Mouse (Mus musculus): ENCODE data around the gene Lrriq1. TPM values are rescaled to one million over a fixed set of nuclear protein-coding genes. Genes with fewer than 3 reads are reported as not detected.

Lrriq1 gene
- total RNA-seq (2023) = not detected

GRCm38 (mm10) chr10:103235707-103236459 lies at the start of gene Lrriq1:
Gene Lrriq1 (minus strand): TSS chr10:103236322.

GRCm38 (mm10) chr10:103029730-103030490 lies 206.2 kb downstream of the Lrriq1 start, which contains the start of gene Alx1:
Gene Alx1 (minus strand): TSS chr10:103030215.

Other genes with a start within 250 kb of the Lrriq1 start
- not detected for gene Alx1, start 206.1 kb downstream of the Lrriq1 start, total RNA-seq (2023)
- not detected for gene Slc6a15, start 131.5 kb upstream of the Lrriq1 start, total RNA-seq (2023)

Data from CD4-positive naive resting alpha-beta T cell, adult 76 days (primary cell).